Mouse (Mus musculus) brain, embryonic 14.5 days (tissue): Measurements from ENCODE around the gene Chchd6.

Source experiments
- CTCF ChIP-seq: fragments of 200-500 bp; IDR thresholded peaks from 2 replicates; pipeline ENCODE4 v1.5.1; 2012; ENCODE audit warnings: inconsistent platforms, mild to moderate bottlenecking, moderate library complexity, borderline replicate concordance; ENCODE audit not compliant: insufficient read depth, insufficient read length; ENCODE audit errors: extremely low read depth
- POLR2A ChIP-seq: fragments of 200-500 bp; IDR thresholded peaks from 2 replicates; pipeline ENCODE4 v1.6.1; 2012; ENCODE audit warnings: mild to moderate bottlenecking, inconsistent platforms, borderline replicate concordance; ENCODE audit not compliant: poor library complexity, insufficient read depth, insufficient read length, severe bottlenecking; ENCODE audit errors: extremely low read depth

DNA sequence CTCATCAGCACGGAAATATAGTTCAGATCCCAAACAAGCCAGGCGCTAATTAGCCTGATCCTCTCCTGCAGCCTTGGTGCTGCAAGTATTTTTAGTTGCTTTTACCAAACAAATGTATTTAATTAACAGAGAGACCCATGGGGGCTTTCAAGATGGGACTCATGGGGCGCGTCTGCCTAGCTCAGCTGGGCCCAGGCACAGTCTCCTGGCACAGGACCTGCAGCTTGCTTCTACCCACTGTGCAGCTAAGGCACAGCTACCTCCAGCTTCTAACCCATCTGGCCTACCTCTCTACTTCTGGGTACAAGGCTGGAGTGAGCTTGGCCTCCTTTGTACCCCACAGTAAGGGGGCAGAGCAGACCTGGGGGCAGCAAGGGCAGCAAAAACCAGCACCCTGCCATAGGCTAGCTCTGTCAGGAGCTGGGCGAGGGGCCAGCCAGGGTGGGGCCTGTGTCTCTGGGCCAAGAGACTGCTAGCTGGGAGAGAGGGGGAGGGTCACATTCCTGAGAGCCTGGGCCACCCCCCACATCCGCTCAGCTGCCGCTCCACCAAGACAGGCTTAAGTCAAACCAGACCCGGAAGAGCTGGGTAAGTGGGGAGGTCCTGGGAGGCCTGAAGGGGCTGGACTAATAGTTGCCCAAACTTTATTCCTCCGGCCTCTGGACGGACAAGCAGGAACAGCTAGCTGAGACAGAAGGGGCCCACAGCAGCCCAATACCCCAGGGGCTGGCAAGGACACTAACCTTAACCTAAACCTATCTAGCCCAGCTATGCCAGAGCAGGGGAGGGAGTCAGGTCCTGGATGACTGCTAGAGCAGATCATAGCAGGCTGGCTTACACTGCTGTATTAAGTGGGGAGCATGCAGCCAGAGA, 250.6 kb downstream of the Chchd6 start:
- TF ChIP-seq CTCF: no peak
- TF ChIP-seq POLR2A: no peak
